Mouse (Mus musculus): Measurements from ENCODE around the gene Dok4. TPM values are rescaled to one million over a fixed set of nuclear protein-coding genes. Genes with fewer than 3 reads are reported as not detected.

Gene Dok4
- polyA plus RNA-seq (2014; fragmentation: Nextera tagmentation; extraction: Ambion mirVana): 14.6 and 16.4 TPM in 2 replicates

DNA sequence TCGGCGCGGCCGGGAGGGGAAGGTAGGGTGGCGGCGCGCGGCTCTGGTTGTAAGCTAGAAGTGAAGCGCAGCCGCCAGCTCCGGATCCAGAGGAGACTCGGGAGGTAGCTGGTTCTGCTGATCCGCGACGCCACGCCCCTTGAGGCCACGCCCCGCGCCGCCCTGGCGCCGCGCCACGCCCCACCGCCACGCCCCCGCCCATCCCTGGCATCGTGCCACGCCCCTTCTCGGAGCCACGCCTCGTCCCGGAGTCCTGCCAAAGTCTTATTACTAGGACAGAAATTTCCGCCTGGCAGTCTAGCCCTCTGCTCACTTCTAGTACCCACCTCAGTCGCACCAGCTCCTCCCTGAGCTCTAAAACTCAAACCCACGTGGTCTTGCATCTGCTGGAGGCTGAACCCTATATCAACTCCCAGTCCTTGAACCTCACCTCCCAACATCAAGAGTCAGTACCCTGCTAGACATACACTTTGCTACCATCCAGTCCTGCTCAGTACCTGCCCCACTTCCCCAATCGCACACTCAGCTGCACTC is at the start of gene Dok4:
Gene Dok4, minus strand, starts transcription at position 134 of the 534 bp plus-strand sequence.
- ATAC-seq (ENCODE audit: insufficient number of reproducible peaks, low FRiP score, low TSS enrichment, low read depth) (peak; percentile 68), DNase-seq (ENCODE audit: low spot score) (peak; percentile 94)
- Histone ChIP-seq H3K9ac (ENCODE audit: low read length) (peak within 1 kb of the TSS; percentile 58), H3K4me2 (ENCODE audit: low read depth, severe bottlenecking) (peak within 1 kb of the TSS; percentile 92), H3K4me3 (ENCODE audit: low read depth, low read length) (peak within 1 kb of the TSS; percentile 65), H3K4me1 (ENCODE audit: control insufficient read depth, insufficient read depth, low read length) (peaks cover 29% of the 10 kb centered on the region), H3K9me3 (ENCODE audit: control insufficient read depth, low read length) (no peaks in the 10 kb centered on the region), H3K27ac (replicated peaks; ENCODE audit: low read depth, low read length) (0 out of 2 replicates have a peak within 1 kb of the TSS, but pooled peaks have one; percentile 6), H3K36me3 (ENCODE audit: control insufficient read depth, insufficient read depth, low read length) (no peaks in the 10 kb centered on the region), H3K27me3 (ENCODE audit: control insufficient read depth, insufficient read depth, low read length) (0 out of 2 replicates have a peak, but pooled peaks cover 2% of the 10 kb centered on the region)
- WGBS: 2% methylated on average over 16 of the region's 37 CpGs

GRCm38 (mm10) chr8:94923405-94923804 is 47.3 kb upstream of the Dok4 start, which contains the start of gene Adgrg5:
Gene Adgrg5 (plus strand): TSS chr8:94923694.
- 0 out of 2 replicates have a peak, but pooled peaks cover 2% of the 10 kb centered on the region for H3K4me1 ChIP-seq (ENCODE audit: control insufficient read depth, insufficient read depth, low read length)
- no peaks in the 10 kb centered on the region for H3K27me3 ChIP-seq (ENCODE audit: control insufficient read depth, insufficient read depth, low read length)
- no peak within 1 kb of the TSS for H3K4me2 ChIP-seq (ENCODE audit: low read depth, severe bottlenecking)
- H3K36me3 ChIP-seq (ENCODE audit: control insufficient read depth, insufficient read depth, low read length): no peaks in the 10 kb centered on the region
- no peak within 1 kb of the TSS for H3K4me3 ChIP-seq (ENCODE audit: low read depth, low read length)
- no peak within 1 kb of the TSS for H3K9ac ChIP-seq (ENCODE audit: low read length)
- WGBS: 60% methylated on average over 8 of the region's 8 CpGs
- ATAC-seq (ENCODE audit: insufficient number of reproducible peaks, low FRiP score, low TSS enrichment, low read depth) (no peak), DNase-seq (ENCODE audit: low spot score) (no peak)
- no peaks in the 10 kb centered on the region for H3K9me3 ChIP-seq (ENCODE audit: control insufficient read depth, low read length)
- no peak within 1 kb of the TSS for H3K27ac ChIP-seq (replicated peaks; ENCODE audit: low read depth, low read length)

DNA sequence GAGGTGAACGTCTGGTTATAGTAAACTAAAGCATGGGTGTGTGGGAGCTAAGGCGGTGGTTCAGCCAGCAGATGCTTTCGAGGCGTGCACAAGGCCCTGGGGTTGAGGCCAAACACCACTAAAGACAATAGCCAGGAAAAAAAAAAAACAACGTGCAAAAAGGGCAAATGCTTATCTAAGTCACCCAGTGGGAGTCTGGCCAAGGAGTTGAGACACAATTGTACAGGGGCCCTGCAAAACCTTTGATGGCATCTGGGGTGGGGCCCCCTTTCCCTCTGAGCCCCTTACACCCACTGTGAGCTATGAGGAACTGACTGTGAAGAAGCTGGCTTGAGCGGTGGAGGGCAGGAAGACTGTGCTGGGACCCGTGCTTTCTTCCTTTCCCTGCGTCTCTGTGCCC is 46.5 kb upstream of the Dok4 start:
- H3K9ac ChIP-seq (ENCODE audit: low read length): no peak overlapping the region
- 34% methylated on average over 8 of the region's 8 CpGs for WGBS
- ATAC-seq (ENCODE audit: insufficient number of reproducible peaks, low FRiP score, low TSS enrichment, low read depth) (no peak), DNase-seq (ENCODE audit: low spot score) (no peak)
- no peak overlapping the region for H3K27ac ChIP-seq (replicated peaks; ENCODE audit: low read depth, low read length)
- no peaks in the 10 kb centered on the region for H3K27me3 ChIP-seq (ENCODE audit: control insufficient read depth, insufficient read depth, low read length)
- H3K9me3 ChIP-seq (ENCODE audit: control insufficient read depth, low read length): no peaks in the 10 kb centered on the region
- no peak overlapping the region for H3K4me3 ChIP-seq (ENCODE audit: low read depth, low read length)
- H3K36me3 ChIP-seq (ENCODE audit: control insufficient read depth, insufficient read depth, low read length): no peaks in the 10 kb centered on the region
- 0 out of 2 replicates have a peak, but pooled peaks cover 2% of the 10 kb centered on the region for H3K4me1 ChIP-seq (ENCODE audit: control insufficient read depth, insufficient read depth, low read length)
- H3K4me2 ChIP-seq (ENCODE audit: low read depth, severe bottlenecking): no peak overlapping the region

DNA sequence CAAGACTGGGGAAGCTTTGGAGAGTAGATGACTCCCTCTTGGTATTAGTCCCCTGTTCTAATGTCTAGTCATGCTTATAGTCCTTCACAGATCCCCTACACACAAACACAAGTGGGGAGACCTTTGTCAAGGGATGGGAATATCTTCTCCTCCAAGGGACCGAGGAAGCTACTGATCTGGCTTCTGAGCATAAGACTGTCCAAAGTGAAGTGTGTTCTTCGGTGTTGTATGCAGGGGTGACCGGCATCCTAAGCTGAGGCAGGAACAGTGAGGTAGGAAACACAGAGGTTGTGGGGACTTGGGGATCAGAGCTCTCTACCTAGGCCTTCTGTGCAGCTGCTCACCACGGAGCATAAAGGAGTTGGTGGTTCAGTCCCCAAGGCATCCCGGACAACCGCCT is 46.0 kb upstream of the Dok4 start:
- no peaks in the 10 kb centered on the region for H3K36me3 ChIP-seq (ENCODE audit: control insufficient read depth, insufficient read depth, low read length)
- ATAC-seq (ENCODE audit: insufficient number of reproducible peaks, low FRiP score, low TSS enrichment, low read depth): no peak
- no peak overlapping the region for H3K4me3 ChIP-seq (ENCODE audit: low read depth, low read length)
- no peak overlapping the region for H3K4me2 ChIP-seq (ENCODE audit: low read depth, severe bottlenecking)
- 0 out of 2 replicates have a peak, but pooled peaks cover 2% of the 10 kb centered on the region for H3K4me1 ChIP-seq (ENCODE audit: control insufficient read depth, insufficient read depth, low read length)
- H3K27ac ChIP-seq (replicated peaks; ENCODE audit: low read depth, low read length): no peak overlapping the region
- 59% methylated on average over 6 of the region's 6 CpGs for WGBS
- no peaks in the 10 kb centered on the region for H3K9me3 ChIP-seq (ENCODE audit: control insufficient read depth, low read length)
- no peaks in the 10 kb centered on the region for H3K27me3 ChIP-seq (ENCODE audit: control insufficient read depth, insufficient read depth, low read length)
- H3K9ac ChIP-seq (ENCODE audit: low read length): no peak overlapping the region
- DNase-seq (ENCODE audit: low spot score): no peak

GRCm38 (mm10) chr8:94919256-94919655 is 43.1 kb upstream of the Dok4 start:
- H3K27me3 ChIP-seq (ENCODE audit: control insufficient read depth, insufficient read depth, low read length): no peaks in the 10 kb centered on the region
- H3K9me3 ChIP-seq (ENCODE audit: control insufficient read depth, low read length): no peaks in the 10 kb centered on the region
- H3K9ac ChIP-seq (ENCODE audit: low read length): no peak overlapping the region
- ATAC-seq (ENCODE audit: insufficient number of reproducible peaks, low FRiP score, low TSS enrichment, low read depth): no peak
- H3K27ac ChIP-seq (replicated peaks; ENCODE audit: low read depth, low read length): no peak overlapping the region
- no peaks in the 10 kb centered on the region for H3K36me3 ChIP-seq (ENCODE audit: control insufficient read depth, insufficient read depth, low read length)
- no peak overlapping the region for H3K4me2 ChIP-seq (ENCODE audit: low read depth, severe bottlenecking)
- peaks cover 26% of the 10 kb centered on the region for H3K4me1 ChIP-seq (ENCODE audit: control insufficient read depth, insufficient read depth, low read length)
- no peak overlapping the region for H3K4me3 ChIP-seq (ENCODE audit: low read depth, low read length)
- no peak for DNase-seq (ENCODE audit: low spot score)

DNA sequence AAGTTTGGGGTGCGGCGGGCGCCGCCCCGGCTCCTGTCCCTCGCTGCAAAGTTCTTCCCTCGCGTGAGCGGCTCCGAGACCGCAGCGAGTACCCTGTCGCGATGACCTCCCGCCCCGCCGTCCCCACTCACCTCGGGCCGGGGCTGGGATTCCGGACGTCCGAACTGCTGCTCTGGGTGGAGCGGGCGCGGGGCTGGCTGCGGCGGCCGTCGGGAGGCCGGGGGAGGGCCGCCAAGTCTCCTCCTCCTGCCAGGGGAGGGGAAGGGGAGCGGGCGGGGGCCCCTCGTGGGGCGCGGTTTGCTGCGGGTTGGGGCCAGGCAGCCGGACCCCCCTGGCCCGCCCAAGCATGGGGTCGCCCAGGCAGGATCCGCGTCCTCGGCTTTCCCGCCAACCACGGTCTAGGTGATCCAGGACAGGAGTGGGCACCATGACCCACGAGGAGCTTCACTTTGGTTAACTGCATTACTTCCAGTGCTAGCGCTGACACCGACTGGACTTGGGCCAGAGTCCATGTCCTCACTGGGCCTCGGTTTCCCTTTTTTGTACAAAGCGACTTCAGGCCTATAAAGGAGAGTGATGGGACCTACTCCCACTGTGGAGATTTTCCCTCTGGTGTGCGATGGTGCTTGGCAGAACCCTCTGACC is 41.8 kb upstream of the Dok4 start, which contains the start of gene Ccdc102a:
Gene Ccdc102a, minus strand, starts transcription at position 248 of the 645 bp plus-strand sequence.
- H3K36me3 ChIP-seq (ENCODE audit: control insufficient read depth, insufficient read depth, low read length): no peaks in the 10 kb centered on the region; the same call in 1 of the 2 replicates
- WGBS: 3% methylated on average over 43 of the region's 51 CpGs
- H3K4me2 ChIP-seq (ENCODE audit: low read depth, severe bottlenecking): peak within 1 kb of the TSS; percentile 47
- H3K4me1 ChIP-seq (ENCODE audit: control insufficient read depth, insufficient read depth, low read length): peaks cover 34% of the 10 kb centered on the region
- H3K9me3 ChIP-seq (ENCODE audit: control insufficient read depth, low read length): no peaks in the 10 kb centered on the region
- ATAC-seq (ENCODE audit: insufficient number of reproducible peaks, low FRiP score, low TSS enrichment, low read depth): peak; percentile 58
- peak within 1 kb of the TSS; percentile 81 for H3K27ac ChIP-seq (replicated peaks; ENCODE audit: low read depth, low read length)
- peak within 1 kb of the TSS; percentile 94 for H3K9ac ChIP-seq (ENCODE audit: low read length)
- no peaks in the 10 kb centered on the region for H3K27me3 ChIP-seq (ENCODE audit: control insufficient read depth, insufficient read depth, low read length)
- H3K4me3 ChIP-seq (ENCODE audit: low read depth, low read length): peak within 1 kb of the TSS; percentile 84
- DNase-seq (ENCODE audit: low spot score): peak; percentile 74

GRCm38 (mm10) chr8:94917352-94917751 is 41.2 kb upstream of the Dok4 start:
- Histone ChIP-seq H3K27ac (replicated peaks; ENCODE audit: low read depth, low read length) (peak overlapping the region; percentile 81), H3K9me3 (ENCODE audit: control insufficient read depth, low read length) (no peaks in the 10 kb centered on the region), H3K4me2 (ENCODE audit: low read depth, severe bottlenecking) (peak overlapping the region; percentile 47), H3K4me1 (ENCODE audit: control insufficient read depth, insufficient read depth, low read length) (peaks cover 32% of the 10 kb centered on the region), H3K27me3 (ENCODE audit: control insufficient read depth, insufficient read depth, low read length) (0 out of 2 replicates have a peak, but pooled peaks cover 4% of the 10 kb centered on the region), H3K4me3 (ENCODE audit: low read depth, low read length) (peak overlapping the region; percentile 84), H3K9ac (ENCODE audit: low read length) (peak overlapping the region; percentile 94), H3K36me3 (ENCODE audit: control insufficient read depth, insufficient read depth, low read length) (no peaks in the 10 kb centered on the region; the same call in 1 of the 2 replicates)
- under 1% methylated on average over 27 of the region's 27 CpGs for WGBS
- ATAC-seq (ENCODE audit: insufficient number of reproducible peaks, low FRiP score, low TSS enrichment, low read depth) (peak; percentile 91), DNase-seq (ENCODE audit: low spot score) (peak; percentile 98)

DNA sequence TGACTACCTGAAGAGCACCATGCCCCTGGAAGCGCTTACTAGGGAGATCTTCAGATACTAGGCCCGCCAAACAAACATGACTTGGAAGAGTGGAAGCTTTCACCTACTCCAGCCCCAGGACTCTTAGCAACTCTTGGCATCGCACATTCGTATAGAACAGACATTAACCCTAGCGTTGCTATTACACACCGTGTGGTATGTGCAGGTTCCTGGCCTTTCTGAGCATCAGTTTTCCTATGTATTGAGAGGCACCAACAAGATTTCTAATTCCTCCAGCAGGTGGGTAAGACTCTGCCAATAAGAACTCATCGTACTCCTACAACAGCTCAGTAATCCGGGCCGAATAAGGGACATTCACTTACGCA is 40.8 kb upstream of the Dok4 start:
- Histone ChIP-seq H3K9me3 (ENCODE audit: control insufficient read depth, low read length) (no peaks in the 10 kb centered on the region), H3K36me3 (ENCODE audit: control insufficient read depth, insufficient read depth, low read length) (no peaks in the 10 kb centered on the region; the same call in 1 of the 2 replicates), H3K27me3 (ENCODE audit: control insufficient read depth, insufficient read depth, low read length) (0 out of 2 replicates have a peak, but pooled peaks cover 4% of the 10 kb centered on the region), H3K9ac (ENCODE audit: low read length) (peak overlapping the region; percentile 94), H3K4me1 (ENCODE audit: control insufficient read depth, insufficient read depth, low read length) (peaks cover 33% of the 10 kb centered on the region), H3K4me2 (ENCODE audit: low read depth, severe bottlenecking) (peak overlapping the region; percentile 47), H3K27ac (replicated peaks; ENCODE audit: low read depth, low read length) (peak overlapping the region; percentile 26; the same call in 1 of the 2 replicates), H3K4me3 (ENCODE audit: low read depth, low read length) (peak overlapping the region; percentile 84)
- ATAC-seq (ENCODE audit: insufficient number of reproducible peaks, low FRiP score, low TSS enrichment, low read depth) (peak; percentile 26; the same call in 1 of the 2 replicates), DNase-seq (ENCODE audit: low spot score) (no peak)
- WGBS: 10% methylated on average over 10 of the region's 10 CpGs
